Mouse (Mus musculus) lung, postnatal 0 days (tissue): ENCODE measurements at regions not wholly inside any gene's neighbourhood (a gene's known extent, or its start where the extent isn't known, plus 50 kb on each side); places are given as distances from the start of the nearest gene placed in this dataset.

Experiments used
- ATAC-seq: fragments of 200-750 bp; cut with Nextera tagmentation; 2 replicates; pipeline ENCODE4 v1.8.0; 2017; ENCODE audit warnings: moderate library complexity
- DNase-seq: peaks from one replicate; pipeline ENCODE4 v3.0.0-alpha.2; 2016; ENCODE audit warnings: low spot score
- H3K27ac ChIP-seq: fragments of 300-500 bp; sonication (generic); 2 replicates; pipeline ENCODE4 v1.5.1; 2014; ENCODE audit warnings: antibody characterized with exemption, mild to moderate bottlenecking, low read length, mixed read lengths
- H3K27me3 ChIP-seq: fragments of 300-500 bp; sonication (generic); replicated peaks from 2 replicates; pipeline ENCODE4 v1.6.1; 2014; ENCODE audit warnings: low read length, mixed read lengths; ENCODE audit not compliant: insufficient read depth
- H3K36me3 ChIP-seq: fragments of 300-500 bp; sonication (generic); 2 replicates; pipeline ENCODE4 v1.6.1; 2014; ENCODE audit warnings: low read length, mixed read lengths; ENCODE audit not compliant: insufficient read depth
- H3K4me1 ChIP-seq: fragments of 300-500 bp; sonication (generic); 2 replicates; pipeline ENCODE4 v1.6.1; 2014; ENCODE audit warnings: antibody characterized with exemption, low read depth, low read length, mixed read lengths; ENCODE audit not compliant: insufficient read depth
- H3K4me2 ChIP-seq: fragments of 300-500 bp; sonication (generic); replicated peaks from 2 replicates; pipeline ENCODE4 v1.6.1; 2014; ENCODE audit warnings: low read depth, mild to moderate bottlenecking, low read length, moderate library complexity, mixed read lengths
- H3K4me3 ChIP-seq: fragments of 300-500 bp; sonication (generic); 2 replicates; pipeline ENCODE4 v1.5.1; 2014; ENCODE audit warnings: low read depth, low read length
- H3K9ac ChIP-seq: fragments of 300-500 bp; sonication (generic); replicated peaks from 2 replicates; pipeline ENCODE4 v1.6.1; 2014; ENCODE audit warnings: low read depth, mild to moderate bottlenecking
- H3K9me3 ChIP-seq: fragments of 300-500 bp; sonication (generic); 2 replicates; pipeline ENCODE4 v1.6.1; 2016; ENCODE audit warnings: low read length, mixed read lengths
- CTCF ChIP-seq: IDR thresholded peaks from 2 replicates; pipeline ENCODE4 v1.5.1; 2016; ENCODE audit warnings: antibody characterized with exemption, mild to moderate bottlenecking
- EP300 ChIP-seq: IDR thresholded peaks from 2 replicates; pipeline ENCODE4 v1.6.1; 2016; ENCODE audit warnings: antibody characterized with exemption, mild to moderate bottlenecking, control low read depth
- WGBS: fragments of 180-500 bp; shearing (Covaris S2); extraction: QIAGEN DNeasy Blood & Tissue Kit; methylation state at CpG from one replicate; pipeline ENCODE4 v1.1.7; 2014; 5-methylcytosine and 5-hydroxymethylcytosine counted together

- Histone ChIP-seq H3K4me1 (peaks cover 21% of the 10 kb centered on the region; the same call in 1 of the 2 replicates), H3K27ac (peak overlapping the region; percentile 70), H3K9me3 (no peaks in the 10 kb centered on the region), H3K9ac (no peak overlapping the region), H3K4me2 (no peak overlapping the region), H3K4me3 (no peak overlapping the region), H3K36me3 (no peaks in the 10 kb centered on the region), H3K27me3 (no peaks in the 10 kb centered on the region)
- no peak for DNase-seq
- ATAC-seq: 0 out of 2 replicates have a peak, but pooled peaks have one; percentile 6
- 41% methylated on average over 11 of the region's 11 CpGs for WGBS
- TF ChIP-seq CTCF: no peak
- TF ChIP-seq EP300: no peak
Observed at GRCm38 (mm10) chr16:30788321-30788781, 188.8 kb downstream of the Fam43a start.

GRCm38 (mm10) chr16:30788944-30789781, 189.6 kb downstream of the Fam43a start:
- ATAC-seq: peak; percentile 72
- Histone ChIP-seq H3K4me2 (0 out of 2 replicates have a peak overlapping the region, but pooled peaks have one; percentile 11), H3K9ac (no peak overlapping the region), H3K9me3 (no peaks in the 10 kb centered on the region), H3K4me3 (no peak overlapping the region), H3K27me3 (no peaks in the 10 kb centered on the region), H3K4me1 (peaks cover 21% of the 10 kb centered on the region; the same call in 1 of the 2 replicates), H3K36me3 (no peaks in the 10 kb centered on the region), H3K27ac (peak overlapping the region; percentile 86)
- DNase-seq: peak; percentile 92
- WGBS: 70% methylated on average over 15 of the region's 15 CpGs
- no peak for TF ChIP-seq CTCF
- peak; percentile 82 for TF ChIP-seq EP300

- H3K9me3 ChIP-seq: no peaks in the 10 kb centered on the region
- 0 out of 2 replicates have a peak overlapping the region, but pooled peaks have one; percentile 11 for H3K4me2 ChIP-seq
- H3K9ac ChIP-seq: 0 out of 2 replicates have a peak overlapping the region, but pooled peaks have one; percentile 26
- no peaks in the 10 kb centered on the region for H3K36me3 ChIP-seq
- no peaks in the 10 kb centered on the region for H3K27me3 ChIP-seq
- 2% methylated on average over 3 of the region's 3 CpGs for WGBS
- no peak overlapping the region for H3K4me3 ChIP-seq
- DNase-seq (peak; percentile 79), ATAC-seq (peak; percentile 81)
- peak overlapping the region; percentile 86 for H3K27ac ChIP-seq
- TF ChIP-seq EP300: peak; percentile 73; the same call in 1 of the 2 replicates
- TF ChIP-seq CTCF: no peak
- peaks cover 21% of the 10 kb centered on the region; the same call in 1 of the 2 replicates for H3K4me1 ChIP-seq
Observed at GRCm38 (mm10) chr16:30790036-30790435, 190.5 kb downstream of the Fam43a start.

- WGBS: 3% methylated on average over 4 of the region's 4 CpGs
- ATAC-seq: peak; percentile 73
- no peak overlapping the region for H3K4me3 ChIP-seq
- no peaks in the 10 kb centered on the region for H3K9me3 ChIP-seq
- H3K9ac ChIP-seq: 0 out of 2 replicates have a peak overlapping the region, but pooled peaks have one; percentile 26
- no peaks in the 10 kb centered on the region for H3K27me3 ChIP-seq
- H3K4me1 ChIP-seq: peaks cover 21% of the 10 kb centered on the region; the same call in 1 of the 2 replicates
- TF ChIP-seq EP300 (no peak), CTCF (peak; percentile 29; the same call in 1 of the 2 replicates)
- no peaks in the 10 kb centered on the region for H3K36me3 ChIP-seq
- H3K27ac ChIP-seq: peak overlapping the region; percentile 86
- DNase-seq: peak; percentile 65
- 0 out of 2 replicates have a peak overlapping the region, but pooled peaks have one; percentile 11 for H3K4me2 ChIP-seq
Observed at GRCm38 (mm10) chr16:30790551-30791001, 191.1 kb downstream of the Fam43a start.

GRCm38 (mm10) chr16:30791048-30791855, 191.7 kb downstream of the Fam43a start:
- no peak overlapping the region for H3K9ac ChIP-seq
- H3K4me2 ChIP-seq: no peak overlapping the region
- no peaks in the 10 kb centered on the region for H3K36me3 ChIP-seq
- peaks cover 21% of the 10 kb centered on the region; the same call in 1 of the 2 replicates for H3K4me1 ChIP-seq
- no peaks in the 10 kb centered on the region for H3K27me3 ChIP-seq
- H3K9me3 ChIP-seq: no peaks in the 10 kb centered on the region
- WGBS: 43% methylated on average over 10 of the region's 10 CpGs
- no peak overlapping the region for H3K27ac ChIP-seq
- ATAC-seq (no peak), DNase-seq (no peak)
- H3K4me3 ChIP-seq: no peak overlapping the region
- no peak for TF ChIP-seq EP300
